Mouse (Mus musculus) left cerebral cortex, adult 2 months (tissue): ENCODE measurements around the gene Olfml2b. TPM values are rescaled to one million over a fixed set of nuclear protein-coding genes. Genes with fewer than 3 reads are reported as not detected.

Source experiments
- DNase-seq, 2 experiments: peaks; one replicate each; pipeline ENCODE4 v3.0.0; 2021 to 2022; ENCODE audit warnings: low spot score in 2 of 2, mixed read lengths in 1 of 2; ENCODE audit errors: extremely low spot score in 1 of 2
- H3K27ac ChIP-seq: fragments of 200-600 bp; 2 replicates; pipeline ENCODE4 v1.8.1; 2022
- H3K4me3 ChIP-seq: fragments of 200-600 bp; 2 replicates; pipeline ENCODE4 v1.8.1; 2022
- CTCF ChIP-seq: fragments of 200-600 bp; IDR thresholded peaks from 2 replicates; pipeline ENCODE4 v1.8.1; 2022; ENCODE audit warnings: antibody characterized with exemption, mild to moderate bottlenecking, moderate library complexity
- intact Hi-C: fragments of 180-260 bp; cut with DNase I; formaldehyde crosslinking; loops from one replicate; pipeline ENCODE4 v1.15.1; 2025
- total RNA-seq, 2 experiments: library from RNA; stranded (reverse); gene quantifications; 2 replicates each; pipeline ENCODE4 v1.2.3; 2021

Olfml2b gene
- total RNA-seq, 2 experiments from 2014 or later = 2.9 to 3.2 TPM

- no peak overlapping the region for H3K4me3 ChIP-seq
- intact Hi-C loops = no loop called here
- no peak for TF ChIP-seq CTCF
- H3K27ac ChIP-seq = no peak overlapping the region
- DNase-seq = no peak
Observed at GRCm38 (mm10) chr1:170619686-170620374, 24.5 kb upstream of the Olfml2b start.

- intact Hi-C loops = no loop called here
- H3K4me3 ChIP-seq = no peak overlapping the region
- no peak overlapping the region for H3K27ac ChIP-seq
- TF ChIP-seq CTCF = no peak
- DNase-seq = no peak
Observed at GRCm38 (mm10) chr1:170622934-170623333, 21.4 kb upstream of the Olfml2b start.

GRCm38 (mm10) chr1:170623432-170623831, 20.9 kb upstream of the Olfml2b start:
- intact Hi-C loops = no loop called here
- no peak for DNase-seq
- no peak overlapping the region for H3K4me3 ChIP-seq
- no peak overlapping the region for H3K27ac ChIP-seq
- TF ChIP-seq CTCF = no peak

DNA sequence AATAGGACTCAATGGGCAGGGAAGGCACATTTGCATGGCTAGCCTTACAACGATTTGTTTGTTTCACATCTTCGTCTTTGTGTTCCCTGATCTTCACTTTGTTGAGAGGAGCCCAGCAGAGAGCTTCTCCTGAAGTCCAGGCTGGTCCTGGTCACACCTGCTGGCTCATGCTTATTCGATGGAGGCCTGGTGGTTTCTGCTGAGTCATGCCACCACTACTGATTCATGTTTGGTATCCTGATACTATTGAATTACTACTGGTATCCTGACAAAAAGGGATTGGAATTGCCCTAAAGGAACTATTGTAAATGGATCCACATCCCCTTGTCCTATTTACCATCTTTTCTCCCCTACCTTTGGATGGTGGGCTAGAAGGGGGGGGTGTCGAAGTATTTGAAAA, 13.8 kb upstream of the Olfml2b start:
- H3K4me3 ChIP-seq = no peak overlapping the region
- intact Hi-C loops = no loop called here
- no peak for TF ChIP-seq CTCF
- no peak for DNase-seq
- H3K27ac ChIP-seq = no peak overlapping the region

DNA sequence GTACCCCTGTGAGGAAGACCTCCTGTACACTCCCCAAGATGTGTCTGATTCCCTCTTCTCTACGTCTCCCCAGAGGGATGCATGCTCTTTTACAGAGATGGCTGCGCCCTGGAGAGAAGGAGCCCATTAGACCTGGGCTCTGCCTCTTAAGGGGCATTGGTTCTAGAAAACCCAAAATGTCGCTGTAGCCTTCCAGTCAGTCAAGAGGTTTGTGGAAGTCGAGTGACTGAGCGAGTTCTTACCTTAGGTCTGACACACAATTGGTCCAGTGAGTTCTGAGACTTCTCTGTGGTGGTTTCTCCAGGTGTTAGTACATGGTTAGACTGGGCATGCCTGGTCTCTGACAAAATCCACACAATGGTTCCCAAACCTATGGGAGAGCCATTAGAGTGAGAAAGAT, 12.8 kb upstream of the Olfml2b start:
- no peak overlapping the region for H3K27ac ChIP-seq
- intact Hi-C loops = no loop called here
- H3K4me3 ChIP-seq = no peak overlapping the region
- no peak for TF ChIP-seq CTCF
- DNase-seq = no peak

GRCm38 (mm10) chr1:170632385-170632784, 11.9 kb upstream of the Olfml2b start:
- no peak; the same call in none of the 2 replicates for TF ChIP-seq CTCF
- intact Hi-C loops = loop anchor here (1.0 kb wide), 1 partner anchor 207 kb away; no protein-coding TSS in a partner anchor
- H3K4me3 ChIP-seq = no peak overlapping the region
- H3K27ac ChIP-seq = no peak overlapping the region
- peak; percentile 79 to 86 for DNase-seq

- H3K4me3 ChIP-seq = no peak overlapping the region
- no peak overlapping the region for H3K27ac ChIP-seq
- intact Hi-C loops = loop anchor here (1.0 kb wide), 1 partner anchor 206 kb away; no protein-coding TSS in a partner anchor
- no peak for TF ChIP-seq CTCF
- DNase-seq = no peak
Observed at GRCm38 (mm10) chr1:170632856-170633255, 11.5 kb upstream of the Olfml2b start.

GRCm38 (mm10) chr1:170638941-170639340, 5.4 kb upstream of the Olfml2b start:
- no peak overlapping the region for H3K4me3 ChIP-seq
- DNase-seq = no peak
- H3K27ac ChIP-seq = no peak overlapping the region
- intact Hi-C loops = loop anchor here (5.0 kb wide), 1 partner anchor 133 kb away; no protein-coding TSS in a partner anchor
- TF ChIP-seq CTCF = no peak

- H3K4me3 ChIP-seq = no peak overlapping the region; the same call in 1 of the 2 replicates
- DNase-seq = no peak
- intact Hi-C loops = no loop called here
Observed at GRCm38 (mm10) chr1:170645896-170646605, 1.7 kb downstream of the Olfml2b start.

DNA sequence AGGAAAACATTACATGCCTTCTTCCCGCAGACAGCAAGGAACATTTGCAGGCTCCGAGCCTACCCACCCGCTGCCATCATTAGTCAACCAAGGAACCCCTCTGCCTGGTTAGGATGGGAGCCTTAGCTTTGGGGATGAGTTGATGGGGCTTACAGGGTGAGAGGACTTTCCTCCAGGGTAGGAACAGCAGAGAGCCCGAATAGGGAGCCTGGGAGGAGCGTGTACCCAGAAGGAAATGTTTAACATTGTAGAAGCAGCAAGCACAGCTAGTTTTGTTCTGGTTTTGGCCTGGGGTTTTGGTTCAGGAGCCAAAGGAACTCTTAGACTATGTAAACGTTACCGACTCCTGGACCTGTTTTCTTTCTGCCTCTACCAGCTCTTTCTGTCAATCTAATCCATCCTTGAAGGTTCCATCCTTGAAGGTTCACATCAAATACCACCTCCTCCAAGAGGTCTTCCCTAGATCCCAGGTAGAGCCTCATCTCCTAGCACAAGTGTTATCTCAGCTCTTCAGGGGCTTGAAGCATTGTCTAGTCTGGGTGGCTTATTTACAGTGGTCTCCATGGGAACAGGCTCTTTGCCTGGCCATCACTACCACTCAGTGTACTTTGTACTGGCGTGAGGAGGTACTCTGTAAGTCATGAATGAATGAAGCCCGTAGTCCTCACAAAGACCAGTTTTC, 2.4 kb downstream of the Olfml2b start:
- intact Hi-C loops = no loop called here
- Histone ChIP-seq H3K27ac (no peak overlapping the region), H3K4me3 (no peak overlapping the region)
- TF ChIP-seq CTCF = no peak
- no peak for DNase-seq

More at GRCm38 (mm10) chr1:170645896-170646605, 1.7 kb downstream of the Olfml2b start:
- TF ChIP-seq CTCF = no peak
- H3K27ac ChIP-seq = no peak overlapping the region; the same call in 1 of the 2 replicates

GRCm38 (mm10) chr1:170647381-170647780, 3.0 kb downstream of the Olfml2b start:
- H3K4me3 ChIP-seq = no peak overlapping the region
- intact Hi-C loops = no loop called here
- H3K27ac ChIP-seq = no peak overlapping the region
- no peak for DNase-seq
- TF ChIP-seq CTCF = no peak

DNA sequence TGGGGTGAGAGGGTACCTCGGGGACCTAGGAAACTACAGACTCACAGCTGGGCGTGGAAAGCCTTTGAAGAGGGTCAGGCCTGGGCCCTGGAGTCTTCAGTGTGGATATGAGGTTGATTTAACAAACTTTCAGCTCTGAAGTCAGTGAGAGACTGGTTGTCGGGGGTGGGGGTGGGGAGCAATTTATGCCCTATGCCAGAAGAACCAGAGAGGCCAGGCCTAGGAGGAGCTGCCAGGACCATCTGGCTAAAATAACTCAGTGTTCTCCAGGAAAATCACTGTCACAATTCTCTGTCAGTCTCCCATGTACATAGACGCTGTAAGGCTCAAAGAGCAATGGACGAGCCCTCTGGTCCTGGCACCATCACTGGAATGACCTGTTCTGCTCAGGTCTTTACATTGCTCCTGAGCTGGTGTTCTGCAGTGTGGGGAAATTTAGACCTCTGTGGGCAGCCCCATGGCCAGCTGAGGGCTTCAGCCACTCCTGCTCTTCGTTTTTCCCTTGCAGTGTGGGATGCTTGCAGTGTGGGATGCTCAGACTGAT, 3.7 kb downstream of the Olfml2b start:
- no peak for DNase-seq
- TF ChIP-seq CTCF = no peak
- H3K27ac ChIP-seq = no peak overlapping the region
- intact Hi-C loops = no loop called here
- no peak overlapping the region for H3K4me3 ChIP-seq
